Mouse (Mus musculus) heart, postnatal 14 days (tissue): ENCODE measurements around the gene Daxx. TPM values are rescaled to one million over a fixed set of nuclear protein-coding genes. Genes with fewer than 3 reads are reported as not detected.
A peak's percentile ranks its signal among the peaks of the same experiment; 100 is the strongest.

Experiments
- DNase-seq, 2 experiments: peaks; one replicate each; pipeline ENCODE4 v3.0.0; 2021 to 2022
- intact Hi-C: fragments of 180-260 bp; cut with DNase I; formaldehyde crosslinking; loops from one replicate; pipeline ENCODE4 v1.15.1; 2025
- total RNA-seq, 2 experiments: library from RNA; stranded (reverse); gene quantifications; 2 replicates each; pipeline ENCODE4 v1.2.3; 2021

The Daxx gene
- total RNA-seq, 2 experiments from 2014 or later = 11.3 to 13.7 TPM

- intact Hi-C loops = no loop called here
- peak; percentile 35 to 51 for DNase-seq
Measured at GRCm38 (mm10) chr17:33918293-33919203, 9.3 kb downstream of the Daxx start.

GRCm38 (mm10) chr17:33919351-33920281, 10.4 kb downstream of the Daxx start:
- intact Hi-C loops = no loop called here

GRCm38 (mm10) chr17:33920282-33921097, 11.3 kb downstream of the Daxx start:
- peak; percentile 86 to 91 for DNase-seq
- intact Hi-C loops = loop anchor here (1.0 kb wide), 1 partner anchor 22 kb away; no protein-coding TSS in a partner anchor

More at GRCm38 (mm10) chr17:33919351-33920281, 10.4 kb downstream of the Daxx start:
- DNase-seq = peak; percentile 78 to 82

- intact Hi-C loops = loop anchor here (1.0 kb wide), 1 partner anchor 23 kb away; no protein-coding TSS in a partner anchor
- DNase-seq = no peak
Measured at GRCm38 (mm10) chr17:33921361-33921760, 12.1 kb downstream of the Daxx start.

DNA sequence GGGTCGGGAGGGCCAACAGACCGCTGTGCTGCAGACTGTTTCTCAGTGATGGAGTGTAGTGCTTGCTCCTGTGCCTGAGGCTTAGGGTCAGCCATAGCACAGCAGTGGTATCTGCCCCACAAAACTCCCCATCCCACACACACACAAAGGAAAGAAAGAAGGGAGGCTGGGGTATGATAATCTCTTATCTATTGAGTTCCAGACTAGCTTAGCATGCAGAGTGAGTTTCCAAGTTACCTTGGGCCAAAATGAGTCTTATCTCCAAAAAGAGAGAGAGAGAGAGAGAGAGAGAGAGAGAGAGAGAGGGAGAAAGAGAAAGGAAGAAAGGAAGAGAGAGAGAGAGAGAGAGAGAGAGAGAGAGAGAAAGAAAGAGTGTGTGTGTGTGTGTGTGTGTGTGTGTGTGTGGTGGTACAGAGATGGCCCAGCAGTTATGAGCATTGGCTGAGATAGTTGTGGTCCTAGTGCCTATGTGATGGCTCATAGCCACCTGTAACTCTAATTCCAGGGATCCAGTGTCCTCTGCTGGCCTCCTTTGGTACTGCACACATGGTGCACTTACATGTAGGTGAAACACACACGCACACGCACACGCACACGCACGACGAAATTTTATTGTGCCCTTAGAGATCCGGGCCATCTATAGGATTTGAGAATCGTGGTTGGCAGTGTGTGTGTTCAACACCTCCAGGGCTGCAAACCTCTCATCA, 15.5 kb downstream of the Daxx start:
- intact Hi-C loops = loop anchor here (2.0 kb wide), 1 partner anchor 30 kb away; no protein-coding TSS in a partner anchor
- peak in 1 of 2 experiments; percentile 52 for DNase-seq

DNA sequence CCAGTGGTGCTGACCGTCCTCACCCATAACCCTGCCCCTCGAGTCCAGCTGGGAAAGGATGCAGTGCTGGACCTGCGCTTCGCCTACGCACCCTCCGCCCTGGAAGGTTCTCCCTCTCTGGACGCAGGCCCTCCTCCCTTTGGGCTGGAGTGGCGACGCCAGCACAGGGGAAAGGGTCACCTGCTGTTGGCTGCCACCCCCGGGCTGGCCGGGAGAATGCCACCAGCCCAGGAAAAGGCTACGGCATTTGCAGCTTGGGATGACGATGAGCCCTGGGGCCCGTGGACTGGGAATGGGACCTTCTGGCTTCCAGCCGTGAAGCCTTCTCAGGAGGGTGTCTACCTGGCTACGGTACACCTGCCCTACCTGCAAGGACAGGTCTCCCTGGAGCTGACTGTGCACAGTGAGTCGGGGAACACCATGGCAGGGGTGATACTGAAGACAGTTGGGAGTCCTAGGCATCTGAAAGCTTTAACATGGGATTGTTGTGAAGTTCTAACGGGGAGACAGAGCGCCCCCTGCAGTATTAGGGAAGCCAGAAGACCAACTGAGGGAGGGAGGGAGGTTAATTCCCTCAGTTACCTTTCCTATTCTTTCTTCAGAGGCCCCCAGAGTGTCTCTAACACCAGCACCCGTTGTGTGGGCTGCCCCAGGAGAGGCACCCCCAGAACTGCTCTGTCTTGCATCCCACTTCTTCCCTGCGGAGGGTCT, 16.3 kb downstream of the Daxx start:
- no peak for DNase-seq
- intact Hi-C loops = loop anchor here (2.0 kb wide), 1 partner anchor 31 kb away; no protein-coding TSS in a partner anchor

DNA sequence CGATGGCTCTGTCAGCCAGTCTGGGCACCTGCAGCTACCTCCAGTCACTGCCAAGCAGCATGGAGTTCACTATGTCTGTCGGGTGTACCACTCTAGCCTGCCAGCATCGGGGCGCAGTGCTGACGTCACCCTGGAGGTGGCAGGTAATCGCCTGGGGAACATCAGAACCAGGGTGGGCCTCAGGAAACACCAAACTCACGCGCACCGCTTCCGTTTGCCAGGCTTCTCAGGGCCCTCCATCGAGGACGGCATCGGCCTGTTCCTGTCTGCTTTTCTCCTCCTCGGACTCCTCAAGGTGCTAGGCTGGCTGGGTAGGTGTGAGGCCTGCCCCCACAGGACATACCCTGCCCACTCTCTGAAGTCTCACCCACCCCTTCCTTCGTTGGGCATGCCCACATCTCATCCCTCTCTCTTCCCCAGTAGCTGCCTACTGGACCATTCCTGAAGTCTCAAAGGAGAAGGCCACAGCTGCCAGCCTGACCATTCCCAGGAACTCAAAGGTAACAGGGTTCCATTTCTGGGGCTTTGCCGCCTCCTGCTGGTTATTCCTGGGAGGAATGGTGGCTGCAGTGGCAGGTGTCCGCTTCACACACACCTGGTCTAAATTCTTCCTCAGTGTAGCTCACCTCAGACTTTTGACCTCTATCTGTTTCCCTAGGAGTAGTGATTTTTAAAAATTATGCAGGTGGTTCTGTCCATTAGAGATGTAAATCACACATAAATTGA, 17.2 kb downstream of the Daxx start:
- no peak for DNase-seq
- intact Hi-C loops = no loop called here

- DNase-seq = no peak
- intact Hi-C loops = no loop called here
Measured at GRCm38 (mm10) chr17:33928251-33928947, 19.2 kb downstream of the Daxx start.

DNA sequence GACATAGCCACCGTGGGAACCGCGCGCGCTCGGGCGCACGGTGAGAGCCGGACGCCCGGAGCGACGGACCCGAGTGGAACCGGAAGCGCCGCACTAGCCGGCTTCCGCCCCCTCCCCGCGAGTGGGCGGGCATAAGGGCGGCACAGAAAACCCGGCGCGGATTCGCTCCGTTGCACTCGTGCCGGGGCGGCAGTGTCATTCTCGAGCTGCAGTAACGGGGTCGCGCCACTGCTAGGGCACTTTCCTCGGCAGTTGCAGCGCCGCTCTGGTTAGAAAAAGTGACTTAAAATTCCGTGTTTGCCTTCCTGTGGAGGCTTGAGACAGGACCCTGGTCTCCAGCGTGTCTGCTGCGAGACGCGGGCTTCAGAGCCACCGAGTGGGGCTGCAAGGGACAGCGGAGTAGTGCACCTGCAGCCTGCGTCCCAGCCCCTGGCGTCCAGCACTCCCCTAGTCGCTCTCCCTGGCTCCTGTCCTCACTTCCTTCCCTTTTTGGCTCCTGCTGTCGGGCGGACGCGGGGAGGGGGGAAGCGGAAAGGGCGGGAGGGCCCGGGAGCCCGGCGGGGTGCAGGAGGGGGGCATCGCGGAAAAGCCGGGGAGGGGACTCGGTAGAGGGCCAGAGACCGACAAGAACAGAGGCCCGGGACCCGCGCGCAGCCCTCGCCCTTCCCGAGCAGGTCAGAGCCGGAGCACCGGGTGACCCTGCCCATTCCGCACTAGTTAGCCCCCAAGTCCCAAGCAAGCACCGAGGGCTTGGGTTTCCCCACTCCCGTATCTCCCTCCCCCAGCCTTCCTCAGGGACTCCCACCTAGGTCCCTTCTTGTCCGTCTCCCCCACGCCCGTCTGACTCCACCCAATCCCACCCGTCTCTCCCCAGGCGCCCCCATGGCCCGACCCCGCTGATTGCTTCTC, 20.4 kb downstream of the Daxx start, which contains the start of gene Rgl2:
Rgl2 (plus strand) TSS at position 173 of the 909 bp plus-strand sequence.
- intact Hi-C loops = no loop called here
- peak; percentile 94 to 96 for DNase-seq

GRCm38 (mm10) chr17:33930280-33931158, 21.3 kb downstream of the Daxx start:
- DNase-seq = peak; percentile 51 to 55
- intact Hi-C loops = no loop called here

DNA sequence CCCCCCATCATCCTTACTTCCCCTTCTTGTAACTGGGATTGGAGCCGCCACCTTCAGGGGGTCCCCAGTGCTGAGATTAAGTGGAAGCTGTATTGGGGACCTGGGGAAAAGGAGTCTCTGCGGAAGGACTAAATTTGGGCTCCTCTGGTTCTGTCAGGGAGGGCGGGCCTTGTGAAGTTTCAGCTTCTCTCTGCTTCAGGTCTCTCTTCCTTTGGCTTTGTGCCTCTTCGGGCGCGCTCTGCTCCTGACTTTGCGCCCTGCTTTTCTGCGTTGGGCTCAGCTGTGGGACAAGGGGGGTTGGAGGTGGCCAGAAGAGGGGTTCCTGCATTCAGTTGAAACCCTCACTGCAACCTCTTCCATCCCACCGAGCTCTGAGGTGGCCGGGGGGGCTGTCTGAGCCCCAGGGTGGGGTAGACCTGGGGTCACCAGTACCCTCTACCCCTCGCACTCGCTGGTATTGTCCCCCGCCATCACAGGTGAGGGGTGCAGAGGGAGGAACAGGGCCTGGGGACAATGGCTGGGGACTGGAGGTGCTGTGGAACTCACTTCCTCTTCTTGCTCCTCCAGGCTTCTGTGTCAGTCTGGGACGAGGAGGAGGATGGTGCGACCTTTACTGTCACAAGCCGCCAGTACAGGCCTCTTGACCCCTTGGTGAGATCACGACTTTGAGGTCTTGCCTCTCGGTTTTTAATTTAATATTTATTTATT, 22.1 kb downstream of the Daxx start:
- DNase-seq = no peak
- intact Hi-C loops = no loop called here

DNA sequence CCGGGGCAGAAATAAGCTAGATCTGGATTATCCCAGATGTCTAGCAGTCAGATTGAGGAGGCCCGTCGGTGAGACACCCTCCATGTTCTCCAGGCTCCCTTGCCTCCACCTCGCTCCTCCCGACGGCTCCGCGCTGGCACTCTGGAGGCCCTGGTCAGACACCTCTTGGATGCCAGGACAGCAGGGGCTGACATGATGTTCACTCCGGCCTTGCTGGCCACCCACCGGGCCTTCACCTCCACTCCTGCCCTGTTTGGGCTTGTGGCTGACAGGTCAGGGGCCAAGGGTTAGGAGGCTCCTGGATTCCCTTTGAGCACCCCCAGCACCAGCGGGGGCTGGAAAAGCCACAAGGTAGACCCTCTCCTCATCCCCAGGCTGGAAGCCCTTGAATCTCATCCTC, 22.7 kb downstream of the Daxx start:
- intact Hi-C loops = no loop called here
- DNase-seq = no peak

DNA sequence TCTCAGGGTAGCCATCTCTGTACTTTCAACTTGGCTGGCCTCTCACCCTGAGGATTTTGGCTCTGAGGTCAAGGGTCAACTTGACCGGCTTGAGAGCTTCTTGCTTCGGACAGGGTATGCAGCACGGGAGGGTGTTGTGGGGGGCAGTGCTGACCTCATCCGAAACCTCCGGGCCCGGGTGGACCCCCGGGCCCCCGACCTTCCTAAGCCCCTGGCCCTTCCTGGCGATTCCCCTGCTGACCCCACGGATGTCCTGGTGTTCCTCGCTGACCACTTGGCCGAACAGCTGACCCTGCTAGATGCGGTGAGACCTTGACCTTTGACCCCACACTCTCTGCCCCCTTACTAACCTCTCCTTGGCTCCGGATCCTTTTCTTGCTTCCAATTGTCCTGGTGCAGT, 23.2 kb downstream of the Daxx start:
- intact Hi-C loops = no loop called here
- DNase-seq = no peak

GRCm38 (mm10) chr17:33932970-33933369, 23.8 kb downstream of the Daxx start:
- intact Hi-C loops = no loop called here
- DNase-seq = no peak
